Mouse (Mus musculus): ENCODE measurements around the gene Htr6. TPM values are rescaled to one million over a fixed set of nuclear protein-coding genes. Genes with fewer than 3 reads are reported as not detected.

Gene Htr6
- polyA plus RNA-seq, 1 experiment from 2014 or later, result 0.16 TPM

DNA sequence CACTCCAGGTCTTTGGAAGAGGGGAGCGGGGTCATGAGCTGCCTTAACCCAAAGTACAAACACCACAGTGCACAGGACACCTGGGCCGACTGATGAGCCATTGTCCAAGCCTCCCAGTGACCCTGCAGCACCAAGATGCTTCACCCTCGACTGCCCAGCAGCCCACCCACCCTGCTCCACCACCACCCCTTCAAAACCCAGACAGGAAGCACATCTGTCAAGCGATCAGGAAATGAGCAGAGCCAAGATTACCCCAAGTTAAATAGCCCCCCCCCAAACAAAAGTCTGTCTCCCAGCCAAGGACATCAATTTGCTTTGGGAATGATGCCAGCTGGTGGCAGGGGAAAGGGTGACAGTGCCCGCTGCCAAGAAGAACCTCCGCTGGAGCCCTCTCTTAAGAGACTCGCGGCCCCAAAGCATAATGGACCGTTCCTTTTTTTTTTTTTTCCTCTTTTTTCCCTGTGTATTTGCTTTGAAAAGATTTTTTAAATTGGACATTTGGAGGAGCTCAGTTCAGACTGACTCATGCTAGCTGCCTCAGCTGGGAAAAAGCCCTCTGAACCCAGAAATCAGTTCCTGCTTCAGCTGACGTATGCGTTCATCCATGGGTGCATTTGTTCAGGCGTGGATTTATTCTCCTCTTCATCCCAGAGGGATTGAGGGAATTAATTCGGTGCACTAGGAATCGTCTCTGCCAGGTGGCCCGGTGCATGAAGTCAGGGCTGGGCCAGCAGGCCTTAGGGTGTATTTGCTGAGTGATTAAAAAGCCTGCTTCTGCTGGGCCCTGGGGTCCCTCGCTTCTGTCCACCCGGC lies 37.4 kb downstream of the Htr6 start:
- Histone ChIP-seq H3K27me3 (replicated peaks; ENCODE audit: control insufficient read depth, insufficient read depth, low read length) (no peaks in the 10 kb centered on the region), H3K9ac (ENCODE audit: low read length) (no peak overlapping the region), H3K4me3 (ENCODE audit: low read depth, low read length) (no peak overlapping the region), H3K9me3 (ENCODE audit: control insufficient read depth, low read length) (no peaks in the 10 kb centered on the region), H3K4me2 (ENCODE audit: low read length) (no peak overlapping the region), H3K27ac (ENCODE audit: low read depth) (no peak overlapping the region), H3K36me3 (ENCODE audit: control insufficient read depth, insufficient read depth, low read length) (no peaks in the 10 kb centered on the region), H3K4me1 (replicated peaks; ENCODE audit: control insufficient read depth, insufficient read depth, low read length) (peaks cover 4% of the 10 kb centered on the region; the same call in 1 of the 2 replicates)
- no peak for ATAC-seq (replicated peaks; ENCODE audit: low FRiP score, low TSS enrichment, low read depth)
- DNase-seq (ENCODE audit: low spot score), result no peak
- 66% methylated on average over 17 of the region's 17 CpGs for WGBS

DNA sequence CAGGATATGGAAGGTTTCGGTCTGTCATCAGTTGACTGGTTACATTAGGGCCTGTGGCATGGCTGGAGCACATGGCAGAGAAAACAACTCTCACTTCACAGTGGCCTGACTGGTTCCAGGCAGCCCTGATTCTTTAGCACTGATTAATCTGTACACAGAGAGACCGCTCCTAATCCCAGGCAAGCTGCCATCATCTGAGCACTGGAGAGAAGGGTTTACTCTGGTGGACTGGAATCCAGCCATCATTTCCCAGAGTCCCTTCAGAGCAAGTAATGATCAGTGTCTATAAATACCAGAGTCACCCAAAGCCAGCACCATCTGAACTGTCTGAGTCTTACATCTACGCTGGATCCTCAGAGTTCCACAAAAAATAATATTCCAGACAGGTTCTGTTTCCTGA lies 39.6 kb downstream of the Htr6 start:
- DNase-seq (ENCODE audit: low spot score), result no peak
- WGBS, result 97% methylated on average over 3 of the region's 3 CpGs

DNA sequence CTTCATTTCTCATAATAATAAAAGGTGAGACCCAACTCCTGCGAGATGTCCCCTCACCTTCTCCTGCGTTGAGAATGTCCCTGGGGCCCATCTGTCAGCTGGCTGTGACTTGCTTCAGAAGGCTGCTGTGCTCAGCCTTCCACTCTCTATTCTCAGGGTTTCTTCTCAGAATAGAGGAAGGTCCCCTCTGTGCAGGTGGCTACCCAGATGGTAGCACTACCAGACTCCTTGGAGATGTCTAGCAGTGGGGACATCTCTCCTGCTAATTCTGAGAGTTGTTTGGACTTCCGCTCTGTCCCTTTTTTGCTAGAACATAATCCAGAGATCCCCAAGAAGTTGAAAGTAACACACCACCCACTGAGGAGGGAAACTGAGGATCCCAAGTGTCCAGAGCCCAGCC lies 40.4 kb downstream of the Htr6 start:
- no peak overlapping the region for H3K4me3 ChIP-seq (ENCODE audit: low read depth, low read length)
- no peak overlapping the region for H3K27ac ChIP-seq (ENCODE audit: low read depth)
- DNase-seq (ENCODE audit: low spot score) (no peak), ATAC-seq (replicated peaks; ENCODE audit: low FRiP score, low TSS enrichment, low read depth) (no peak)
- no peaks in the 10 kb centered on the region for H3K36me3 ChIP-seq (ENCODE audit: control insufficient read depth, insufficient read depth, low read length)
- 90% methylated on average over 3 of the region's 3 CpGs for WGBS
- no peaks in the 10 kb centered on the region for H3K27me3 ChIP-seq (replicated peaks; ENCODE audit: control insufficient read depth, insufficient read depth, low read length)
- no peaks in the 10 kb centered on the region for H3K9me3 ChIP-seq (ENCODE audit: control insufficient read depth, low read length)
- H3K9ac ChIP-seq (ENCODE audit: low read length), result no peak overlapping the region
- H3K4me2 ChIP-seq (ENCODE audit: low read length), result no peak overlapping the region
- peaks cover 4% of the 10 kb centered on the region; the same call in 1 of the 2 replicates for H3K4me1 ChIP-seq (replicated peaks; ENCODE audit: control insufficient read depth, insufficient read depth, low read length)

More for the DNA sequence above, 39.6 kb downstream of the Htr6 start:
- H3K4me1 ChIP-seq (replicated peaks; ENCODE audit: control insufficient read depth, insufficient read depth, low read length), result peaks cover 4% of the 10 kb centered on the region; the same call in 1 of the 2 replicates
- no peaks in the 10 kb centered on the region for H3K27me3 ChIP-seq (replicated peaks; ENCODE audit: control insufficient read depth, insufficient read depth, low read length)
- no peak overlapping the region for H3K9ac ChIP-seq (ENCODE audit: low read length)
- H3K9me3 ChIP-seq (ENCODE audit: control insufficient read depth, low read length), result no peaks in the 10 kb centered on the region
- no peak overlapping the region for H3K27ac ChIP-seq (ENCODE audit: low read depth)
- H3K4me3 ChIP-seq (ENCODE audit: low read depth, low read length), result no peak overlapping the region
- no peak overlapping the region for H3K4me2 ChIP-seq (ENCODE audit: low read length)
- no peaks in the 10 kb centered on the region for H3K36me3 ChIP-seq (ENCODE audit: control insufficient read depth, insufficient read depth, low read length)
- ATAC-seq (replicated peaks; ENCODE audit: low FRiP score, low TSS enrichment, low read depth), result no peak

DNA sequence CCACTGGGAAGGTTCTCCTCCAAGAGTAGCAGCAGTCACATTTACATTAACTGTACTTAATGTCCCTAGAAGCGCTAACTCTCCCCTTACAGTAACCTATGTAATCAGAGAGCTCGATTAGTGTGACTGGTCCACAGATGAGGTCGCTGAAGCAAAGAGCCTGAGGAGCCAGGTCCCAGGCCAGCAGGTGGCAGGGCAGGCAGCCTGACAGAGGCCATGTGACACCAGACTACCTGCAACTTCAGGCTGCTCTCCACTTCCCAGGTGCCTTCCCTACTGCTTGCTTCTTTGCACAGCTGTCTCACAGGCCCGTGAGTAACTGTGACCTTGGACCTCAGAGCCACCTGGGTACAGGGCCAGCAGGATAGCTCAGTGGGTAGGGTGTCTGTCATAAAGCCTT lies 40.8 kb downstream of the Htr6 start:
- ATAC-seq (replicated peaks; ENCODE audit: low FRiP score, low TSS enrichment, low read depth) (no peak), DNase-seq (ENCODE audit: low spot score) (no peak)
- Histone ChIP-seq H3K27ac (ENCODE audit: low read depth) (no peak overlapping the region), H3K4me3 (ENCODE audit: low read depth, low read length) (no peak overlapping the region), H3K4me1 (replicated peaks; ENCODE audit: control insufficient read depth, insufficient read depth, low read length) (peaks cover 4% of the 10 kb centered on the region; the same call in 1 of the 2 replicates), H3K9ac (ENCODE audit: low read length) (no peak overlapping the region), H3K9me3 (ENCODE audit: control insufficient read depth, low read length) (no peaks in the 10 kb centered on the region), H3K36me3 (ENCODE audit: control insufficient read depth, insufficient read depth, low read length) (no peaks in the 10 kb centered on the region), H3K27me3 (replicated peaks; ENCODE audit: control insufficient read depth, insufficient read depth, low read length) (no peaks in the 10 kb centered on the region), H3K4me2 (ENCODE audit: low read length) (no peak overlapping the region)
- 51% methylated on average over 4 of the region's 4 CpGs for WGBS

DNA sequence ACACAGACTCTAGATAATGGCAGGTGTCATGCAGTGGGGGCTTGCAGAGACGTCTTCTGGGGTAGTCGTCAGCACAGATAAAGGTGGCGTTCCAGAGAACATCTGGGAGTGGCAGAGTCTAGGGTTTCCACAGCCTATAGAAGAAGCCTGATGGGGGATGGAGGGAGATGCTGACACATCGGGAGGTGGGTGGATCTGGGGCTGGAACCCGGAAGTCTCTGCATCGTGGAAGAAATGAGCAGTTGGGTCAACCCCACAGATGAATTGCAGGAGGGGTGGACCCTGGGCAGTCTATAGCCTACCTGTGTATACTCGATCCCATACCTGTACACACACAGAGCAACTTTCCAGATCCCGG lies 41.4 kb downstream of the Htr6 start:
- no peak overlapping the region for H3K9ac ChIP-seq (ENCODE audit: low read length)
- WGBS, result 76% methylated on average over 8 of the region's 8 CpGs
- no peak overlapping the region for H3K4me2 ChIP-seq (ENCODE audit: low read length)
- no peaks in the 10 kb centered on the region for H3K36me3 ChIP-seq (ENCODE audit: control insufficient read depth, insufficient read depth, low read length)
- DNase-seq (ENCODE audit: low spot score) (no peak), ATAC-seq (replicated peaks; ENCODE audit: low FRiP score, low TSS enrichment, low read depth) (no peak)
- no peaks in the 10 kb centered on the region for H3K9me3 ChIP-seq (ENCODE audit: control insufficient read depth, low read length)
- H3K4me1 ChIP-seq (replicated peaks; ENCODE audit: control insufficient read depth, insufficient read depth, low read length), result peaks cover 4% of the 10 kb centered on the region; the same call in 1 of the 2 replicates
- no peak overlapping the region for H3K4me3 ChIP-seq (ENCODE audit: low read depth, low read length)
- no peaks in the 10 kb centered on the region for H3K27me3 ChIP-seq (replicated peaks; ENCODE audit: control insufficient read depth, insufficient read depth, low read length)
- no peak overlapping the region for H3K27ac ChIP-seq (ENCODE audit: low read depth)

DNA sequence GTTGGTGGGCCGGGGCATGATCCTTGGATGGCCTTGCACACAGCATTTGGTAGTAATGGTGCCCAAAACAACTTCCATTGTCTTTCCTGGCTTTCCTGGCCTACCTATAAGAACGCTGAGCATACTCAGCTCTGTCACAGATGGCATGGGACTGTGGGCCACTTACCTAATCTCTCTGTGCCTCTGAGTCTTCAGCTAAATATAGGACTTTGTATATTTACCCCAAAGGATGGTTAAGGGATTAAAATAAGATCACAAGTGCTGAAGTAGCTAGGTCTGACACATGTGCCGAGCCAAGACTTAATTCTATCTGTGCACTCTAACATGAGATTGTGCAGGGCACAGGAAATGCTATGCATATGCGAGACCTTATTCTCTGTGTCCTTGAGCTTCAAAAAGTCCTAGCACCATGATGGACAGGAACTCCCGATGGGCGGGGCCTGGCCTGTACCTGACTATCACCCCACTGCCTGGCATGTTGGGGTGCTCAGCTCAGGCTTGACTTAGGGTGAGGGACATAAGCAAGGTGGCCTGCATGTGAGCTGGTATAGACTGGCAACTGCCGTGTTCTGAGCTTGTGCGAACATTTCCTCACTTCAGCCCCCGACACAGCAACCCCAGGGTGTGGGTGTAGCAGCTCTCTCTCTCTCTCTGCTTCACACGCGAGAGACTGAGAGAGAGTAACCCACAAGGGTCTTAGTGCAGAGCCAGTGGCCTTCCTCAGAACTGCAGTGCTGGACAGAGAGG lies 41.9 kb downstream of the Htr6 start:
- no peaks in the 10 kb centered on the region for H3K9me3 ChIP-seq (ENCODE audit: control insufficient read depth, low read length)
- H3K4me2 ChIP-seq (ENCODE audit: low read length), result no peak overlapping the region
- DNase-seq (ENCODE audit: low spot score), result no peak
- ATAC-seq (replicated peaks; ENCODE audit: low FRiP score, low TSS enrichment, low read depth), result no peak
- H3K36me3 ChIP-seq (ENCODE audit: control insufficient read depth, insufficient read depth, low read length), result no peaks in the 10 kb centered on the region
- H3K4me3 ChIP-seq (ENCODE audit: low read depth, low read length), result no peak overlapping the region
- WGBS, result 86% methylated on average over 11 of the region's 11 CpGs
- no peak overlapping the region for H3K9ac ChIP-seq (ENCODE audit: low read length)
- H3K27ac ChIP-seq (ENCODE audit: low read depth), result no peak overlapping the region
- no peaks in the 10 kb centered on the region for H3K27me3 ChIP-seq (replicated peaks; ENCODE audit: control insufficient read depth, insufficient read depth, low read length)
- peaks cover 4% of the 10 kb centered on the region; the same call in 1 of the 2 replicates for H3K4me1 ChIP-seq (replicated peaks; ENCODE audit: control insufficient read depth, insufficient read depth, low read length)

DNA sequence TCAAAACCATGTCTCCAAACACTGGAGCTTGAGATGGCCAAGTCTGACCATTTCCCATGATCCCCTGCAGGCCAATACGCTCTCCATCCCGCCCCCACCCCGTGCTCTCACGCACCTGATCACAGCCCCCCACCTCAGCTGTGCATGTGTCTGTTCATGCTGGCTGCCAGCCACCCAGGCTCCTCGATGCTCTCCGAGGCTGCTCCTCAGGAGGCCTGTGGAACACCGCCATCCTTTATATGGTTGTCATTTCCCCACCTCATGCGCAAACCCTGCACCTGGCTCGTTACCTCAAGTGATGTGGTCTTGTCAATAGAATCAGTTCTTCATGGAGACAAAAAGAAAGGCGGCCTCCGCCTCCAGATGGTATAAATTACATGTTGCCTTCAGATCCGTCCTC lies 42.8 kb downstream of the Htr6 start:
- Histone ChIP-seq H3K9ac (ENCODE audit: low read length) (no peak overlapping the region), H3K27me3 (replicated peaks; ENCODE audit: control insufficient read depth, insufficient read depth, low read length) (no peaks in the 10 kb centered on the region), H3K4me2 (ENCODE audit: low read length) (no peak overlapping the region), H3K4me1 (replicated peaks; ENCODE audit: control insufficient read depth, insufficient read depth, low read length) (no peaks in the 10 kb centered on the region), H3K36me3 (ENCODE audit: control insufficient read depth, insufficient read depth, low read length) (no peaks in the 10 kb centered on the region), H3K4me3 (ENCODE audit: low read depth, low read length) (no peak overlapping the region), H3K27ac (ENCODE audit: low read depth) (no peak overlapping the region), H3K9me3 (ENCODE audit: control insufficient read depth, low read length) (no peaks in the 10 kb centered on the region)
- 82% methylated on average over 12 of the region's 12 CpGs for WGBS
- ATAC-seq (replicated peaks; ENCODE audit: low FRiP score, low TSS enrichment, low read depth) (no peak), DNase-seq (ENCODE audit: low spot score) (no peak)

DNA sequence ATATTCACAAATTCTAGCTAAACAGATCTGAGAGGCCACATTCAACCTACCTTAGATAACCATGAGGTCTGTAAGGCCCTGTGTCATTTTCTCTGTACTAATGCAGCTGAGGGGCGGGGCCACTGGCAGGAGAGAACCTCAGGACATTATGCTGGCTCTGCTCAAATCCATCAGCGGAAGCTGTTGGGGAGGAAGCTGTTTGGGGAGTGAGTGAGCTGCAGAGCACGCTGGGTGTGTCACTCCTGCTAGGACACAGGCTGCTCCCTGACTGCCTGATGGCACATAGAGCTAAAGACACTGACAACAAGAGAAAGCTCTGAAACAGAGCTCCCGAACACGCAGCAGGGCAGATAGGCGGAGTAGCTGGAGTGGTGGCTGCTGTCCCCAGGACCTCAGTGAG lies 44.7 kb downstream of the Htr6 start:
- ATAC-seq (replicated peaks; ENCODE audit: low FRiP score, low TSS enrichment, low read depth) (no peak), DNase-seq (ENCODE audit: low spot score) (no peak)
- H3K27me3 ChIP-seq (replicated peaks; ENCODE audit: control insufficient read depth, insufficient read depth, low read length), result no peaks in the 10 kb centered on the region
- no peaks in the 10 kb centered on the region for H3K36me3 ChIP-seq (ENCODE audit: control insufficient read depth, insufficient read depth, low read length)
- no peaks in the 10 kb centered on the region for H3K4me1 ChIP-seq (replicated peaks; ENCODE audit: control insufficient read depth, insufficient read depth, low read length)
- no peak overlapping the region for H3K4me2 ChIP-seq (ENCODE audit: low read length)
- 62% methylated on average over 6 of the region's 6 CpGs for WGBS
- no peak overlapping the region for H3K4me3 ChIP-seq (ENCODE audit: low read depth, low read length)
- no peak overlapping the region for H3K9ac ChIP-seq (ENCODE audit: low read length)
- no peak overlapping the region for H3K27ac ChIP-seq (ENCODE audit: low read depth)
- H3K9me3 ChIP-seq (ENCODE audit: control insufficient read depth, low read length), result no peaks in the 10 kb centered on the region

Data from intestine, embryonic 14.5 days (tissue).